Mouse (Mus musculus) neural tube, embryonic 14.5 days (tissue): ENCODE results near the gene Smg7. TPM values are rescaled to one million over a fixed set of nuclear protein-coding genes. Genes with fewer than 3 reads are reported as not detected.

ENCODE experiments used
- ATAC-seq: fragments of 200-750 bp; cut with Nextera tagmentation; 2 replicates; pipeline ENCODE4 v1.8.0; 2017; ENCODE audit warnings: low read depth, mild to moderate bottlenecking, moderate TSS enrichment, moderate library complexity
- H3K27ac ChIP-seq: fragments of 300-500 bp; sonication (generic); 2 replicates; pipeline ENCODE4 v1.5.1; 2014; ENCODE audit warnings: low read depth, mild to moderate bottlenecking, control low read depth, low read length, moderate library complexity, mixed read lengths
- H3K27me3 ChIP-seq: fragments of 300-500 bp; sonication (generic); 2 replicates; pipeline ENCODE4 v1.6.1; 2014; ENCODE audit warnings: low read length; ENCODE audit not compliant: control insufficient read depth, insufficient read depth
- H3K36me3 ChIP-seq: fragments of 300-500 bp; sonication (generic); 2 replicates; pipeline ENCODE4 v1.6.1; 2014; ENCODE audit warnings: low read length, mixed read lengths; ENCODE audit not compliant: control insufficient read depth, insufficient read depth
- H3K4me1 ChIP-seq: fragments of 300-500 bp; sonication (generic); 2 replicates; pipeline ENCODE4 v1.6.1; 2014; ENCODE audit warnings: low read length; ENCODE audit not compliant: control insufficient read depth, insufficient read depth
- H3K4me2 ChIP-seq: fragments of 300-500 bp; sonication (generic); 2 replicates; pipeline ENCODE4 v1.6.1; 2014; ENCODE audit warnings: mild to moderate bottlenecking, low read depth, low read length, control low read depth
- H3K4me3 ChIP-seq: fragments of 300-500 bp; sonication (generic); 2 replicates; pipeline ENCODE4 v1.5.1; 2014; ENCODE audit warnings: low read depth, low read length, control low read depth, mixed read lengths
- H3K9ac ChIP-seq: fragments of 300-500 bp; sonication (generic); replicated peaks from 2 replicates; pipeline ENCODE4 v1.6.1; 2014; ENCODE audit warnings: low read depth, mild to moderate bottlenecking, control low read depth, low read length, mixed read lengths
- H3K9me3 ChIP-seq: fragments of 300-500 bp; sonication (generic); 2 replicates; pipeline ENCODE4 v1.6.1; 2016; ENCODE audit warnings: low read length; ENCODE audit not compliant: control insufficient read depth
- WGBS: fragments of 180-500 bp; shearing (Covaris S2); extraction: QIAGEN DNeasy Blood & Tissue Kit; methylation state at CpG from one replicate; pipeline ENCODE4 v1.1.7; 2014; 5-methylcytosine and 5-hydroxymethylcytosine counted together
- polyA plus RNA-seq: library from polyadenylated mRNA; unstranded; fragments of >200 nt; fragmentation: Nextera tagmentation; extraction: Ambion mirVana; gene quantifications from 2 replicates; pipeline ENCODE4 v1.2.1, GENCODE M21; 2014

The Smg7 gene
- polyA plus RNA-seq, 1 experiment from 2014 or later, result 43.7 TPM

DNA sequence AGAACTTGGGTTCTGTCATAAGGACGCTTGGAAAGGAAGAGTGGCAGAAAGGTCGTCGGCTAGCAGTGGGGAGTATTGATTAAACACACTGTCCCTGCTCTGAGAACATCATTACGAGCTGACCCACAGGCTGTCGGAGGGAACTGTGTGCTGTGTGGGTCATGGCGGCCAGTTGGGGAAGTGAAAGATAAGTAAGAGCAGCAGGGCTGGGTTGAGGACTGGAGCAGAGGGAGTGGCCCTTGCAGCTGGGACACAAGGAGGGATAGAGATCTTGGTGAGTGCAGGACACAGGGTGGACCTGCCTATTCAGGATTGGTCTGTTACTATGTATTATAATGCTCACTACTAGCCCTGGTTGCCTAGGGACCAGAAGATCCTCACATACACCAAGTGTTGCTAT, 97.5 kb downstream of the Smg7 start:
- Histone ChIP-seq H3K9ac (no peak overlapping the region), H3K4me1 (no peaks in the 10 kb centered on the region), H3K4me3 (no peak overlapping the region), H3K27me3 (no peaks in the 10 kb centered on the region), H3K36me3 (no peaks in the 10 kb centered on the region), H3K4me2 (no peak overlapping the region), H3K27ac (no peak overlapping the region), H3K9me3 (no peaks in the 10 kb centered on the region)
- WGBS, result 87% methylated on average over 6 of the region's 6 CpGs
- no peak for ATAC-seq

- no peaks in the 10 kb centered on the region for H3K27me3 ChIP-seq
- H3K9ac ChIP-seq, result no peak overlapping the region
- no peaks in the 10 kb centered on the region for H3K36me3 ChIP-seq
- no peaks in the 10 kb centered on the region for H3K4me1 ChIP-seq
- no peak overlapping the region for H3K4me3 ChIP-seq
- no peak overlapping the region for H3K27ac ChIP-seq
- WGBS, result 81% methylated on average over 13 of the region's 13 CpGs
- ATAC-seq, result no peak
- H3K4me2 ChIP-seq, result no peak overlapping the region
- no peaks in the 10 kb centered on the region for H3K9me3 ChIP-seq
Measured at GRCm38 (mm10) chr1:152800633-152801176, 101.7 kb downstream of the Smg7 start.

DNA sequence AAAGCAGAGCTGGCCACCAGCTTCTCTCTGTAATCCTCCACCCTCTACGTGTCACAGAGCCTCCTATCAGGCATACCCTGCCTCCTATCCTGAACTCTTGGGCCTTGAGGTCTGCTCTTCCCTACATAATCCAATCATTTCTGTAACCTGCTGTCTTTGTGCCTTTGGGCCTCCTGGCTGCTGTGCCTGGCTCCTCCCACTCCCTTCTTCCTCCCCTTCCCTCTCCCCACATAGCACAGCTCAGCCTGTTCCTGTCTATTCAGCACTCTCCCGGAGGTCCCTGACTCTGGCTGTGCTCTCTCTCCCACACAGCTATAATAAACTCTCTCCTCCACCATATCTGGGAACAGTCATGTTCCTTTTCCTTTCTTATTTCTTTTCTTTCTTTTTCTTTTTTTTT, 102.5 kb downstream of the Smg7 start, which contains the start of gene Ncf2:
Gene Ncf2 (plus strand): TSS at position 298 of the 400 bp plus-strand sequence.
- H3K4me3 ChIP-seq, result no peak within 1 kb of the TSS
- H3K9ac ChIP-seq, result no peak within 1 kb of the TSS
- H3K4me1 ChIP-seq, result no peaks in the 10 kb centered on the region
- no peaks in the 10 kb centered on the region for H3K27me3 ChIP-seq
- peak within 1 kb of the TSS; percentile 55; the same call in 1 of the 2 replicates for H3K27ac ChIP-seq
- no peaks in the 10 kb centered on the region for H3K9me3 ChIP-seq
- H3K36me3 ChIP-seq, result no peaks in the 10 kb centered on the region
- WGBS, result 24% methylated on average over 2 of the region's 2 CpGs
- ATAC-seq, result peak; percentile 90
- H3K4me2 ChIP-seq, result no peak within 1 kb of the TSS

GRCm38 (mm10) chr1:152798125-152798524, 104.3 kb downstream of the Smg7 start:
- no peaks in the 10 kb centered on the region for H3K36me3 ChIP-seq
- no peak overlapping the region for H3K4me2 ChIP-seq
- H3K4me3 ChIP-seq, result no peak overlapping the region
- H3K9me3 ChIP-seq, result no peaks in the 10 kb centered on the region
- 83% methylated on average over 9 of the region's 9 CpGs for WGBS
- no peak overlapping the region for H3K9ac ChIP-seq
- no peaks in the 10 kb centered on the region for H3K27me3 ChIP-seq
- H3K27ac ChIP-seq, result no peak overlapping the region
- no peak for ATAC-seq
- H3K4me1 ChIP-seq, result no peaks in the 10 kb centered on the region

DNA sequence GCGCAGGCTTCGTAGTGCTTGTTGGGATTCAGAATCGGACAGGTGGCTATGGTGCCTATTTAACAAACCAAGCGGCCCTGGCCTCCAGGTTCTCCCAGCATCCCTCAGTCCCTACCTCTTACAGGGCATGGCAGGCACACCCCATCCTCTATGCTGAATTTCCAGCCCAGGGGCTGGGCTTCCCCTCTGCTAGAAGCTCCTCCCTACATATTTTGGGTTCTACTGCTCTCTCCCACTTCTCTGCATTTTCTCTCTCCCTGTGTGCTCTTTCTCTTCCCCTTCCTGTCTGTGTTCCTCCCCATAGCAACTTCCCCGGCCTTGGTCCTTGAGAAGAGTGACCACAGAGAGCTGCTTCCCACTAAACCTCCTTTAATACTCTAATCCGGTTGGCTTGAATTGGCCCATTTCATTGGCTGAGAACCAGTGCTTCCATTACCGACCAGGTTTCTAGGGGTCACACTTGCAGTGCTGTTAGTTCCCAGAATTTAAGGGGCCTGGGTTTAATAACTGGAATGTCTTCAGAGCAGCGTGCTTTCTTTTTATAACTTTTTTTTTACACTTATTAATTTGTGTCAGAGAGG, 105.7 kb downstream of the Smg7 start:
- 89% methylated on average over 8 of the region's 8 CpGs for WGBS
- Histone ChIP-seq H3K9me3 (no peaks in the 10 kb centered on the region), H3K4me2 (no peak overlapping the region), H3K36me3 (no peaks in the 10 kb centered on the region), H3K4me1 (no peaks in the 10 kb centered on the region; the same call in 1 of the 2 replicates), H3K27me3 (no peaks in the 10 kb centered on the region), H3K4me3 (no peak overlapping the region), H3K9ac (no peak overlapping the region), H3K27ac (no peak overlapping the region)
- no peak for ATAC-seq

- ATAC-seq, result no peak
Measured at GRCm38 (mm10) chr1:152795688-152796255, 106.7 kb downstream of the Smg7 start.

GRCm38 (mm10) chr1:152793495-152794130, 108.8 kb downstream of the Smg7 start:
- 20% methylated on average over 6 of the region's 6 CpGs for WGBS

More at GRCm38 (mm10) chr1:152795688-152796255, 106.7 kb downstream of the Smg7 start:
- H3K4me1 ChIP-seq, result no peaks in the 10 kb centered on the region; the same call in 1 of the 2 replicates
- no peaks in the 10 kb centered on the region for H3K27me3 ChIP-seq
- H3K4me3 ChIP-seq, result no peak overlapping the region
- H3K4me2 ChIP-seq, result no peak overlapping the region
- no peak overlapping the region for H3K9ac ChIP-seq
- H3K9me3 ChIP-seq, result no peaks in the 10 kb centered on the region
- H3K36me3 ChIP-seq, result no peaks in the 10 kb centered on the region
- H3K27ac ChIP-seq, result no peak overlapping the region
- WGBS, result 91% methylated on average over 8 of the region's 8 CpGs

DNA sequence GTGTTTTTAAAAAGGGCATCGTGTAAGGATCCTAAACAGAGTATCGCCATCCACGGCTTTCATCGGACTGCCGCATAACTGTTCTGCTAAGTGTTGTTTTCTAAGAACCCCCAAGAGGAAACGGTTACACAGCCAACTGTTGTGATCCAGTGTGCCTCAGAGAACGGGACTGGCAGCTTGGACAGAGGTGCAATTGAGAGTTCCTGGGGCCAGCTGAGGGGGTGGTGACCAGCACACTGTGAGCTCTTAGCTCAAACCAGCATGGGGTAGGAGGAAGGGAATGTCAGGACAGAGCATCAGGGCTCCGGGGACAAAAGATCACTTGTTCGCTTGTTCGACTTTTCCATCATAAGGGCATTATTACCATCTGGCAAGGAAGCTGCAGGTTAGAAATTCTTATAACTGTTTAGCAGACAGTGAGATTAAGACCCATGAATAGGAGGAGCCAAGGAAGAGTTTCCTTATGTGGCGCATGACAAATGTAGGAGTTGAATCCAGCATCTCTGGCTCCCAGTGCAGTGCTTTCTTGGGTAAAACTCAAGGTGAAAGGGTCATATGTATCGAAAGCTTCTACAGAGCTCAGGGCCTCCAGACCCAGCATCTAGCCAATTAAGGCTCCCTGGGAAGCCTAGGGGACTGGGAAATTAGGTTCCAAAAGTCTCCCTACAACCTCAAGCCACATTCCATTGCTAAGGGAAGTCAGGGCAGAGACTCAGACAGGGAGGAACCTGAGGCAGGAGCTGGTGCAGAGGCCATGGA, 109.5 kb downstream of the Smg7 start:
- H3K27ac ChIP-seq, result 0 out of 2 replicates have a peak overlapping the region, but pooled peaks have one; percentile 24
- WGBS, result 7% methylated on average over 12 of the region's 12 CpGs
- H3K4me3 ChIP-seq, result no peak overlapping the region
- no peak overlapping the region for H3K4me2 ChIP-seq
- ATAC-seq, result peak; percentile 71
- H3K9ac ChIP-seq, result no peak overlapping the region
- H3K4me1 ChIP-seq, result no peaks in the 10 kb centered on the region; the same call in 1 of the 2 replicates
- H3K36me3 ChIP-seq, result no peaks in the 10 kb centered on the region
- no peaks in the 10 kb centered on the region for H3K27me3 ChIP-seq
- no peaks in the 10 kb centered on the region for H3K9me3 ChIP-seq

More at GRCm38 (mm10) chr1:152793495-152794130, 108.8 kb downstream of the Smg7 start:
- H3K4me2 ChIP-seq, result no peak overlapping the region
- H3K4me3 ChIP-seq, result no peak overlapping the region
- ATAC-seq, result peak; percentile 29; the same call in 1 of the 2 replicates
- H3K27me3 ChIP-seq, result no peaks in the 10 kb centered on the region
- no peaks in the 10 kb centered on the region for H3K9me3 ChIP-seq
- no peak overlapping the region for H3K9ac ChIP-seq
- H3K27ac ChIP-seq, result no peak overlapping the region
- no peaks in the 10 kb centered on the region; the same call in 1 of the 2 replicates for H3K4me1 ChIP-seq
- H3K36me3 ChIP-seq, result no peaks in the 10 kb centered on the region
